Mouse (Mus musculus) limb, embryonic 12.5 days (tissue): ENCODE results near the gene Myd88. TPM values are rescaled to one million over a fixed set of nuclear protein-coding genes. Genes with fewer than 3 reads are reported as not detected.
"Not testable (repeated sequence)": the region's sequence is repeated elsewhere in the genome, so short reads cannot be mapped to it uniquely, and the experiment has no call there.

Experiments used
- ATAC-seq: fragments of 200-750 bp; cut with Nextera tagmentation; 2 replicates; pipeline ENCODE4 v1.8.0; 2017; ENCODE audit warnings: low read depth, moderate TSS enrichment; ENCODE audit not compliant: insufficient number of reproducible peaks, insufficient read depth, low FRiP score, low TSS enrichment
- H3K27ac ChIP-seq: fragments of 300-500 bp; sonication (generic); 2 replicates; pipeline ENCODE4 v1.5.1; 2016; ENCODE audit warnings: mild to moderate bottlenecking, moderate library complexity
- H3K27me3 ChIP-seq: fragments of 300-500 bp; sonication (generic); 2 replicates; pipeline ENCODE4 v1.6.1; 2016; ENCODE audit warnings: mild to moderate bottlenecking, moderate library complexity
- H3K36me3 ChIP-seq: fragments of 300-500 bp; sonication (generic); 2 replicates; pipeline ENCODE4 v1.6.1; 2016; ENCODE audit warnings: mild to moderate bottlenecking, moderate library complexity
- H3K4me1 ChIP-seq: fragments of 300-500 bp; sonication (generic); replicated peaks from 2 replicates; pipeline ENCODE4 v1.6.1; 2016
- H3K4me2 ChIP-seq: fragments of 300-500 bp; sonication (generic); 2 replicates; pipeline ENCODE4 v1.6.1; 2016; ENCODE audit warnings: mild to moderate bottlenecking, moderate library complexity
- H3K4me3 ChIP-seq: fragments of 300-500 bp; sonication (generic); replicated peaks from 2 replicates; pipeline ENCODE4 v1.5.1; 2016; ENCODE audit warnings: mild to moderate bottlenecking
- H3K9ac ChIP-seq: fragments of 300-500 bp; sonication (generic); replicated peaks from 2 replicates; pipeline ENCODE4 v1.6.1; 2016; ENCODE audit warnings: mild to moderate bottlenecking, moderate library complexity
- H3K9me3 ChIP-seq: fragments of 300-500 bp; sonication (generic); 2 replicates; pipeline ENCODE4 v1.6.1; 2016; ENCODE audit warnings: mild to moderate bottlenecking, moderate library complexity
- WGBS: fragments of 180-500 bp; shearing (Covaris S2); methylation state at CpG from one replicate; pipeline ENCODE4 v1.1.7; 2016; 5-methylcytosine and 5-hydroxymethylcytosine counted together
- polyA plus RNA-seq: library from polyadenylated mRNA; unstranded; fragments of >200 nt; fragmentation: Nextera tagmentation; extraction: Ambion mirVana; gene quantifications from 2 replicates; pipeline ENCODE4 v1.2.1, GENCODE M21; 2016

Myd88 gene
- polyA plus RNA-seq = 9.2 and 9.9 TPM in 2 replicates

GRCm38 (mm10) chr9:119340909-119341816, at the start of gene Myd88:
TSS of gene Myd88 (minus strand) at chr9:119341411.
- H3K4me3 ChIP-seq = peak within 1 kb of the TSS; percentile 84
- ATAC-seq = peak; percentile 99
- H3K4me1 ChIP-seq = peaks cover 14% of the 10 kb centered on the region
- peak within 1 kb of the TSS; percentile 89 for H3K9ac ChIP-seq
- peaks cover 32% of the 10 kb centered on the region for H3K36me3 ChIP-seq
- H3K27ac ChIP-seq = peak within 1 kb of the TSS; percentile 91
- peaks cover 4% of the 10 kb centered on the region; the same call in 1 of the 2 replicates for H3K27me3 ChIP-seq
- no peaks in the 10 kb centered on the region for H3K9me3 ChIP-seq
- under 1% methylated on average over 68 of the region's 68 CpGs for WGBS
- peak within 1 kb of the TSS; percentile 77 for H3K4me2 ChIP-seq

GRCm38 (mm10) chr9:119390214-119390613, 49.0 kb upstream of the Myd88 start:
- H3K9ac ChIP-seq = no peak overlapping the region
- no peak for ATAC-seq
- H3K27me3 ChIP-seq = no peaks in the 10 kb centered on the region
- peaks cover 17% of the 10 kb centered on the region for H3K36me3 ChIP-seq
- 85% methylated on average over 2 of the region's 2 CpGs for WGBS
- H3K9me3 ChIP-seq = no peaks in the 10 kb centered on the region
- no peak overlapping the region for H3K27ac ChIP-seq
- no peak overlapping the region for H3K4me3 ChIP-seq
- no peaks in the 10 kb centered on the region for H3K4me1 ChIP-seq
- H3K4me2 ChIP-seq = no peak overlapping the region

GRCm38 (mm10) chr9:119388956-119389355, 47.7 kb upstream of the Myd88 start:
- Histone ChIP-seq H3K4me3 (no peak overlapping the region), H3K9me3 (no peaks in the 10 kb centered on the region), H3K4me2 (no peak overlapping the region), H3K9ac (no peak overlapping the region), H3K27ac (no peak overlapping the region), H3K27me3 (no peaks in the 10 kb centered on the region), H3K36me3 (peaks cover 17% of the 10 kb centered on the region), H3K4me1 (no peaks in the 10 kb centered on the region)
- 50% methylated on average over 5 of the region's 5 CpGs for WGBS
- no peak for ATAC-seq

- H3K4me1 ChIP-seq = no peaks in the 10 kb centered on the region
- H3K36me3 ChIP-seq = peaks cover 23% of the 10 kb centered on the region
- no peaks in the 10 kb centered on the region for H3K27me3 ChIP-seq
- H3K9ac ChIP-seq = no peak overlapping the region
- H3K4me3 ChIP-seq = no peak overlapping the region
- WGBS = 76% methylated on average over 6 of the region's 6 CpGs
- H3K9me3 ChIP-seq = no peaks in the 10 kb centered on the region
- H3K27ac ChIP-seq = no peak overlapping the region
- no peak overlapping the region for H3K4me2 ChIP-seq
- ATAC-seq = no peak
Observed at GRCm38 (mm10) chr9:119382603-119383002, 41.4 kb upstream of the Myd88 start.

GRCm38 (mm10) chr9:119378231-119378630, 37.0 kb upstream of the Myd88 start:
- ATAC-seq = no peak
- 91% methylated on average over 4 of the region's 4 CpGs for WGBS
- Histone ChIP-seq H3K4me3 (no peak overlapping the region), H3K27ac (no peak overlapping the region), H3K27me3 (no peaks in the 10 kb centered on the region), H3K4me2 (no peak overlapping the region), H3K36me3 (peaks cover 24% of the 10 kb centered on the region), H3K4me1 (no peaks in the 10 kb centered on the region), H3K9me3 (no peaks in the 10 kb centered on the region), H3K9ac (no peak overlapping the region)

GRCm38 (mm10) chr9:119375556-119375955, 34.3 kb upstream of the Myd88 start:
- WGBS = 43% methylated on average over 6 of the region's 6 CpGs
- Histone ChIP-seq H3K4me3 (no peak overlapping the region), H3K27me3 (no peaks in the 10 kb centered on the region), H3K4me2 (no peak overlapping the region), H3K27ac (0 out of 2 replicates have a peak overlapping the region, but pooled peaks have one; percentile 9), H3K9ac (no peak overlapping the region), H3K9me3 (no peaks in the 10 kb centered on the region), H3K4me1 (no peaks in the 10 kb centered on the region), H3K36me3 (peaks cover 15% of the 10 kb centered on the region)
- ATAC-seq = no peak

- Histone ChIP-seq H3K4me1 (no peaks in the 10 kb centered on the region), H3K9ac (no peak overlapping the region), H3K27me3 (no peaks in the 10 kb centered on the region), H3K4me2 (no peak overlapping the region), H3K27ac (0 out of 2 replicates have a peak overlapping the region, but pooled peaks have one; percentile 9), H3K9me3 (no peaks in the 10 kb centered on the region), H3K36me3 (peaks cover 13% of the 10 kb centered on the region), H3K4me3 (no peak overlapping the region)
- no peak for ATAC-seq
- 71% methylated on average over 3 of the region's 3 CpGs for WGBS
Observed at GRCm38 (mm10) chr9:119375008-119375407, 33.8 kb upstream of the Myd88 start.

- Histone ChIP-seq H3K4me3 (no peak overlapping the region), H3K4me1 (no peaks in the 10 kb centered on the region), H3K4me2 (no peak overlapping the region), H3K9me3 (no peaks in the 10 kb centered on the region), H3K9ac (no peak overlapping the region), H3K27ac (no peak overlapping the region), H3K27me3 (no peaks in the 10 kb centered on the region), H3K36me3 (peaks cover 30% of the 10 kb centered on the region; the same call in 1 of the 2 replicates)
- 22% methylated on average over 4 of the region's 4 CpGs for WGBS
- ATAC-seq = no peak
Observed at GRCm38 (mm10) chr9:119371251-119371650, 30.0 kb upstream of the Myd88 start.

- not testable (repeated sequence) for ATAC-seq, H3K4me1 ChIP-seq, H3K4me3 ChIP-seq, H3K4me2 ChIP-seq, H3K27me3 ChIP-seq, H3K27ac ChIP-seq, H3K9ac ChIP-seq, H3K9me3 ChIP-seq
- WGBS = 62% methylated on average over 4 of the region's 4 CpGs
- peaks cover 30% of the 10 kb centered on the region; the same call in 1 of the 2 replicates for H3K36me3 ChIP-seq
Observed at GRCm38 (mm10) chr9:119370770-119371169, 29.6 kb upstream of the Myd88 start.

GRCm38 (mm10) chr9:119368367-119368766, 27.2 kb upstream of the Myd88 start:
- Histone ChIP-seq H3K27me3 (no peaks in the 10 kb centered on the region), H3K4me1 (no peaks in the 10 kb centered on the region), H3K4me2 (no peak overlapping the region), H3K36me3 (peaks cover 24% of the 10 kb centered on the region; the same call in 1 of the 2 replicates), H3K27ac (no peak overlapping the region), H3K9ac (no peak overlapping the region), H3K9me3 (no peaks in the 10 kb centered on the region), H3K4me3 (no peak overlapping the region)
- WGBS = 89% methylated on average over 3 of the region's 3 CpGs
- ATAC-seq = no peak

- WGBS = 82% methylated on average over 7 of the region's 7 CpGs
- Histone ChIP-seq H3K27ac (no peak within 1 kb of the TSS), H3K9ac (no peak within 1 kb of the TSS), H3K4me2 (no peak within 1 kb of the TSS), H3K4me3 (no peak within 1 kb of the TSS), H3K36me3 (peaks cover 37% of the 10 kb centered on the region; the same call in 1 of the 2 replicates), H3K4me1 (no peaks in the 10 kb centered on the region), H3K9me3 (no peaks in the 10 kb centered on the region), H3K27me3 (no peaks in the 10 kb centered on the region)
- ATAC-seq = no peak
Observed at GRCm38 (mm10) chr9:119365284-119365683, 24.1 kb upstream of the Myd88 start, which contains the start of gene Slc22a14. TSS of gene Slc22a14 (minus strand) at chr9:119365553.
